Mouse (Mus musculus): ENCODE measurements around the gene Rps10.

The Rps10 gene

GRCm38 (mm10) chr17:27636132-27637020, at the start of gene Rps10:
Gene Rps10 (minus strand): TSS chr17:27636669.
- no peak for DNase-seq

GRCm38 (mm10) chr17:27685550-27685913, 49.1 kb upstream of the Rps10 start:
- DNase-seq, result peak; percentile 22

DNA sequence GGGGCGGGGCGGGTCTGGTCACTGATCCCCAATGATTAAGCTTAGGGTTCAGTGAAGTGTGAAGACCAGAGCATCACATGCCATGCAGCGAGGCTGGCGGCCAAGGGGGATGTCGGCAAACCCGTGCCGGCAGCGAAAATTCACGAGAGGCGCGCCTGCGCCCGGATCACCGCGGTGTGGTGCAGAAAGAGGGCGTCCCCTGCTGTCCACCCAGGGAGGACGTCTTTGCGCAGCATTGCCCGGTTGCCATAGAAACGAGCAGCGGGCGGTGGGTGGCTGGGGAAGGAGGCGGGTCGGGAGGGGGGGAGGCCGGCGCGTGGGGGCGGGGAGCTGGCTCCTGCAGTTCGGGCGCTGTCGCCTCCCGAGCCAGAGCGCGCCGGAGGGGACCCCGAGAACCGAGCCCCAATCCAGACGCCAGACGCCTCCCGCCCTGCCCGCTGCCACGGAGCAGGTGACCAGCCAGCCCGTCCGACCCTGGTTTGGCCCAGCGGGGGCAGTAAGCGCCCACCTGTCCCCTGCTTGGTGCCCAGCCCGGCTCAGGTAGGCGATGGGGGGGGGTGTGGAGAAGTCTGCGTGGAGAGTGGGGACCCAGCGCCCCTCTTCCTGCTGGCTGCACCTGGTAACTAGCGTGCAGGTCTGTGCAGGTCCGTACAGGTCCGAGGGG, 48.5 kb upstream of the Rps10 start:
- DNase-seq, result peak; percentile 88

- peak; percentile 21 for DNase-seq
These were observed 42.7 kb upstream of the Rps10 start for GRCm38 (mm10) chr17:27678924-27679813.

DNA sequence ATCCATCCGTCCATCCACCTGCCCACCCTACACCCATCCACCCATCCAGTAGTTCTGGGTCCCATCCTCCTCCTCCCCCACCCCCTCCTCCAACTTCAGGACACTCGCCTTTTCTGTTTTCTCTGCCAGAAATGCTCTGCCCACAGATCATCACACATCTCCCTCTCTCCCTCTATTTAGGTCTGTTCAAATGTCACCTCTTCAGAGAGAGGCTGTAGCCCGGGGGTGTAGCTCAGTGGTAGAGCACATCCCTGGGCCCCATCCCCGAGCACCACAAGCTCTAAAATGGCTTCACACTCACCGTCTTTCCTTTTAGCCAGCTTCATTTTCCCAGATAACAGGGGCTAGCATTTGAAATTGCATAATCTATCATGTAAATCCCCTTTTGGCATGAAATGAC, 41.3 kb upstream of the Rps10 start:
- no peak for DNase-seq

DNA sequence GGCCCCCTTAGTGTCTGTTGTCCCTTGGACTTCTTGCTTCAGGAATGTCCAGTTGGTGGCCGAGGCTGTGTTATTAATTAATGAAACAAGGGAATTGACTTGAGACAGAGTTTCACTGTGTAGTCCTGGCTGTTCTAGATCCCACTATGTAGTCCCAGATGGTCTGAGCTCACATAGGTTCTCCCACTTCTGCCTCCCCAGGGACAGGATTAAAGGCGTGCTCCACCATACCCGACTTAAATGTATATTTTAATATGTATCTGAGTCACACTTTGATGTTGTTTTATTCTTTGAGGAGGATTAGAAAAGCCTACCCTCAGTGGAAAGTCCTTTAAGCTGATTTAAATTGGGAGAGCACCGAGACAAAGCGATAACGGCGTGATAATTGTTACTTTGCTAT, 39.8 kb upstream of the Rps10 start:
- no peak for DNase-seq

DNA sequence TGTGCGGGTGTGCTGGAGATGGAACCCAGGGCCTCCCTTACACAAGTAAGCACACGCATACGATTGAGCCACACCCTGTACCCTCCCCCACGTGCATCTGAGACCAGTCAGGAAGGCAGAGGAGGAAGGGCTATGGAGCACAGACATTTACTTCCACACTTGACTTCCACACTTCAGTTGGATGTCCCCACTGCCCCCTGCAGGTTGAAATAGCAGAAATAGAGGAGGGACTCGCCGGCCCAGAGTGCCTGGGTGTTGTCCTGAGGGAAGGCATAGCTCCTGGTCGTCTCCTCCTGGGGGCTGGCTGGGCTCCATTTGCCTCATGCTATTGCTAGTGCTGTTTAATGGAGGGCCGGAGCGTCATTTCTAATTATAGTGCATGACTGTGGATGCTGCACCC, 39.0 kb upstream of the Rps10 start:
- DNase-seq, result no peak

- DNase-seq, result no peak
These were observed 37.5 kb upstream of the Rps10 start for GRCm38 (mm10) chr17:27673945-27674344.

DNA sequence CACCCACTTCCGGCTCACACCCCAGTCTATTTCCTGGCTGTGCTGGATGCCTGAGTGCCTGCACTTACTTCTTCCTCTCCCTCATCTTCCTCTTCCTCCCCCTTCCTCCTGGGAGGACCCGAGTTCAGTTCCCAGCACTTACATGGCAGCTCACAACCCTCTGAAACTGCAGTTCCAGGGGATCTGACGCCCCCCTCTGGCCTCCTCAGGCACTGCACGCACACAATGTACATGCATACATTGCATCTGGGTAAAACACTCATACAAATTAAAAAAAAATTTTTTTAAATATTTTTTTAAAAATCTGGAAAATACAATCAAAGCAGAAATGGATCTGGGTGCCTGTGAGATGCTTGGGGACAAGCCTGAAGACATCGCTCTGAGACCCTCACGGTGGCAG, 35.3 kb upstream of the Rps10 start:
- DNase-seq, result no peak

DNA sequence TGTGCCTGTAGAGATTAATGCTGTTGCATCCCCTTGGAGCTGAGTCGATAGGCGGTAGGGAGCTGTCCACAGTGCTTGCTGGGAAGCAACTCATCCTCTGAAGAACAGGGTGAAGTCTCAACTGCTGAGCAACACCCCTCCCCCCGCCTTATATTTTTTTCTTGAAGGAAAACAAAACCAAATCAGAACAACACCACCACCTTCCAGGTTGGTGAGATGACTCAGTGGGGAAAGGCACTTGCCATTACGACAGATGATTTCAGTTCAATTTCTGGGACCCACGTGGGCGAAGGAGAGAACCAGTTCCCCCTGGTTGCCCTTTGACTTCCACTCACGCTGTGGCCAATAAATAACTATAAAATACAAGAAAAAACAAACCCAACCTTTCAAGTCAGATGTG, 22.3 kb upstream of the Rps10 start:
- no peak for DNase-seq

DNA sequence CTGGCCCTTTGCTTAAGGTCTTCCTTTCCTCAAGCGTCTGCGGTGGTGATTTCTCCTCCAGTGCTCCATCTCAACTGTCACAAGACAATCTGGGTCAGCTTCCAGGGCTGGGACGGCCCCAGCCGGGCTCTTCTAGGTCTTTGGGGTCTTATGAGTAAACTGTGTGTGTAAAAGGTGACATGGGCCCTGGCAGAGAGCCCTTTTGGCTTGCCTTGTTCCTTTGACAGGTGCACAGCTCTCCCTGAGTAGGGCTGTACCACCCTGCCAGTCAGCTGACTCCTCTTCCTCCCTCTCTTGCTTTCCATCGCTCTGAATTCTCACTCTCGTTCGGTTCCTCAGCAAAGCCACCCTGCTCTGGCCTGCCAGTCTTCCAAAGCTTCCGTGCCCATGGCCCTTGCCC, 20.7 kb upstream of the Rps10 start:
- no peak for DNase-seq

GRCm38 (mm10) chr17:27656414-27656813, 19.9 kb upstream of the Rps10 start:
- DNase-seq, result no peak

DNA sequence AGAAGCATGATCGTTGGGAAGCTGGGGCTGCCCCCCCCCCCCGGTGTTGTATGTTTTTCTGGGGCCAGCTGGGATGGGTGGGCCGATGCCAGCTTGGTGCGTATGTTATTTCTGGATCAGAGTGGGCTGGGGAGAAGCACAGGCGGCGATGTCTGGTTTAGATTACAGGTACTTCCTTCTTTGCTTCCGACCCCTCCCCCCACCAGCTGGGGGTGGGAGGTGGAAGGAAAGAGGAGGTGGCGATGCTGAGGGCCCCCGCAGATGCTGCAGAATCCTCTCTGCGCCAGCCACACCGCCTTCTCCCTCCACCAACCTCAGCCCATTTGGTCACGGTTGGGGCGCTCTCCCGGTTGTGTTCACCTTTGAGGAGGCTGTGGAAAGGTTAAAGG, 19.5 kb upstream of the Rps10 start:
- peak; percentile 67 for DNase-seq

DNA sequence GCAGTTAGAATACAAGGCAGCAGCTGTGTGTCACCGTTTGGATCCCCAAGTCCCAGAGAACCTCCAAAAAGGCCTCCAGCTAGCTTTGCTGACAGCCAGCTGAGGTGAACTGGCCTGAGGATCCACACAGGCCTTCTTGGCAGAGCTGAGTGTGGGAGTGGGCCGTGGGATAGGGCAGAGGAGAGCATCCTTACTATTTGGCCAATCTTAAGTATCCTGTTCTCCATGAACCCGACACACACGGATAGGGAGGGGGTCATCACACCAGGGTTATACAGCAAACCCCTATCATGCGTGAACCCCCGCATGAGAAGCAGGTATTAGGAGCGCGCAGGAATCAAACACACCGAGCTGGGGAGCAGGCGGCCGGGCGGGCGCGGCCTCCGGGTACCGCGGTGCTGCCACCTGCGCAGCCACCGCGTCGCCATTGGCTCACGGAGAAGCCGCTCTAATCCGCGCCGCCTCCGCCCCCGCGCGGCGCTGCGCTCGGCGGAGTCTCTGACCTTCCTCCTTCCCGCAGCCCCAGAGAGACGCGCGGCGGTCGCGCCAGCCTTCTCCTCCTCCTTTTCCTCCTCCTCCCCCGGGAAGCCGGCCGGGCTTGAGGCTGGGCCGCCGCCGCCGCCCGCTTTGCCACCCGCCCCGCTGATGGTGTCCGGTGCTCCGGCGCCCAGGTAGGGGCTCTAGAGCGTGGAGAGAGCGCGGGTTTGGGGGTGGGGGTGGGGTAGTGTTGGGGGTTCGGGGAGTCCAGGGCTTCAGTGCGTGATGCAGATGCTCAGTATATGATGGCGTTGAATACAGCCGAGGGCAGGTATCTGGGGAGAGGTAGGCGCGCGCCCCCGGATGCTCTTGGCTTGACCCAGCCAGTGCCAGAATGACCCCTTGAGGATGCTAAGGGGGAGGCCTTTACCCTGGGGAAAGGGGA, 18.9 kb upstream of the Rps10 start, which contains the start of gene Pacsin1:
Gene Pacsin1, plus strand, starts transcription at position 421 of the 922 bp plus-strand sequence.
- DNase-seq, result peak; percentile 82

DNA sequence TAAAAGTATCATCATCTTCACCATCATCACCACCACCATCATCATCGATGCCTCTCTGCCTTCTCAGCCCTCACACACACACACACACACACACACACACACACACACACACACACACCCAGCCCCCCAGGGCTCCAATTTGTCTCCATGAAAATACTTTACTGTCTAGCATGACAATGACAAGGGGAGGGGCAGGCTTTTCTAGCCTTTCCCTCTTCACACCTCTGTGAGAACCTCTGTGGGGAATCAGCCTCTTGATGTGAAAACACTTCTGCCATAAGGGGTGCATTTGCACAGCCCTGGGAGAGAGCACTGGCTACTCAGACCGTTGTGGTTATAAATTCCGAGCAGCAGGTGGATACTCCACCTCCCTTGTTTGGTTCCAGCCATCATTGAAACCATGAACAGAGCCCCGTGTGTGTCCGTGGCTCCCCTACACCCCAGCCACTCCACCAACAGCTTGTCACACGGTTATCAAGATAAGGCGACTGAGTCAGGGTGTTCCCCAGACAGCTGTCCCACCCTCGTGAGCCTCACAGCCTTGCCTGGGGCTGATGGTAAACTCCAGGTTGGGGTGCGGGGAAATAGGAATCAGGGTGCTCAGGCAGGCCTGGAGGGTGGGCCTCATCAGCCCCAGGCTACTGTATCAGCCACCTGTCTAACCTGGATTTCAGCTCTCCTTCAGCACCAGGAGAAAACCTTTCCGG, 16.9 kb upstream of the Rps10 start:
- no peak for DNase-seq

DNA sequence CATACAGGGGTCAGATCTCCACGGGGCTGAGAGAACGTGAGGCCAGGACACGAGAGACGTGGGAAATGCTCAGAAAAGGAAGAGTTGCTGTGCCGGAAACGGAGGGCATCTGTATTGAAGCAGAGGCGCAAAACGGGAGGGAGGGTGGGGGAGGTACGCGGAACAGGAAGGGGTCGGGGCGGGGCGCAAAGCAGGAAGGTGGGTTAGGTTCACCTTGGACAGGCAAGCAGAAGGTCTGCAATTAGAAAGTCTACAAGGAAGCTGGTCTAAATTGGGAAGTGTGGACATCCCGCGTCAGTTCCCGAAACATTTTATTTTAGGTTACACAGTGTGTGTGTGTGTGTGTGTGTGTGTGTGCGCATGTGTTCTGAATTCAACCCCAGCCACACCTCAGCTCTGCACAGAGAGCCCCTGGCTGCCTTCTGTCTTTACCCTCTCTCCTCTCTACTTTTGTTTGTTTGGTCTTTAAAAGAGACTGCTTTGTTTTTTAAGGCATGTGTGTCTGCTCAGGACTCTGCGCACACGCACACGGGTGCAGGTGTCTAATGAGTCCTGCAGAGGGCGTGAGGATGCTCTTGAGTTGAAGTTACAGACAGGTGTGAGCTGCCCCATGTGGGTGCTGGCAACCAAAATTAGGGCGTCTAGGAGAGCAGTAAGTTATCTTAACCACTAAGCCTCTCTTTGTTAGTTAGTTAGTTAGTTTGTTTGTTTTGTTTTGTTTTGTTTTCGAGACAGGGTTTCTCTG, 15.7 kb upstream of the Rps10 start:
- no peak for DNase-seq

- DNase-seq, result no peak
These were observed 14.1 kb upstream of the Rps10 start for GRCm38 (mm10) chr17:27650586-27650985.

DNA sequence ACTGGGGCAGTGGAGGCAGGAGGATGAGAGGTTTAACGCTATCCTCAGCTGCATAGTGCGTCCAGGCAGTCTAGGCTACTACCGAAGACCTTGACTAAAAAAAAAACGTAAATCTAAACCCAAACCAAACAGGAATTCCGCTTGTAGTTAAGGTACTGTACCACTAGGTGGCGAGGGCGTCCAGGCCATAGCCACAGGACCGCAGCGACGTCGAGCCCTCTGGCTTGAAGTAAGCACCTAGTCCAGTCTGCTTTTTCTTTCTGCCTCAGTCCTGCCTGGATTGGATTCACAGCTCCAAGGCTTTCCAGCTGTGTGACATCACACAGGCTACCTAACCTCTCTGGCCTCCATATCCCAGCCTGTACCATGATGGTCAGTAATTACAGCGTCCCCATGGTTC, 13.7 kb upstream of the Rps10 start:
- peak; percentile 80 for DNase-seq

- DNase-seq, result no peak
These were observed 9.3 kb upstream of the Rps10 start for GRCm38 (mm10) chr17:27645807-27646206.

DNA sequence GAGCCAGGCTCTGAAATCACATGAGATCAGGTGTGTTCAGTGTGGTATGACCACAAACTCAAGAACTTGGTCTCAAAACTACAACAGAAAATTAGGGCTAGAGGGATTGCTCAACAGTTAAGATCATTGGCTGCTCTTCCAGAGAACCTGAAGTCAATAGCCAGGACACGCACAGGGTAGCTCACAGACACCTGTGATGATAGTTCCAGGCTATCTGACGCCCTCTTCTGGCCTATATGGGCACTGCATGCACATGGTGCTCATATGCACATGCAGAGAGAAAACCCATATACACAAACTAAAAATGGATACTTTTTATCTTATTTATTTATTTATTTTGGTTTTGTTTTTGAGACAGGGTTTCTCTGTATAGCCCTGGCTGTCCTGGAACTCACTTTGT, 8.1 kb upstream of the Rps10 start:
- DNase-seq, result no peak

GRCm38 (mm10) chr17:27643756-27644155, 7.3 kb upstream of the Rps10 start:
- no peak for DNase-seq
